Mouse (Mus musculus): ENCODE results near the gene Olfr625-ps1.

Gene Olfr625-ps1

DNA sequence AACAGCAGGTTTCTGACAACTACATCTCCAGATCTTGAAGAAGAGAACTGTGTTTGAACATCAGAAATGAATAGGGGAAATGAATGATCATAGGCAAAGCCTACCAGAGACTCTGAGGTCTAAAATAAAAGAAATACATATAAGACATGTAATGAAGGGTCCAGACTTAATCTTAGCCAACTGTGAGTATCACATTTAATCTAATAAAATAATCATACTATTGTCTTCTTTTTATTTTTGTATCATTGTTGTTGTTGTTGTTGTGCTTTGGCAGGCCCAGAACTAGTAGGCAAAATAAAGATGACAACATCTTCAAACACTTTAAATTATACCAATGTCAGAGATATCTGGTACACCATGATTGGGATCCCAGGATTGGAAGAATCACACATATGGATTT lies at the start of gene Olfr625-ps1:
Gene Olfr625-ps1 (plus strand): TSS at position 301 of the 400 bp plus-strand sequence.
- in situ Hi-C loops (cut with MboI, MseI) = no loop called here

- in situ Hi-C loops (cut with MboI, MseI) = no loop called here
Measured at GRCm38 (mm10) chr7:103636795-103637194, 45.7 kb upstream of the Olfr625-ps1 start.

GRCm38 (mm10) chr7:103642602-103643001 lies 39.9 kb upstream of the Olfr625-ps1 start, which contains the start of gene Olfr622:
Gene Olfr622 (minus strand): TSS chr7:103642702.
- in situ Hi-C loops (cut with MboI, MseI) = no loop called here

DNA sequence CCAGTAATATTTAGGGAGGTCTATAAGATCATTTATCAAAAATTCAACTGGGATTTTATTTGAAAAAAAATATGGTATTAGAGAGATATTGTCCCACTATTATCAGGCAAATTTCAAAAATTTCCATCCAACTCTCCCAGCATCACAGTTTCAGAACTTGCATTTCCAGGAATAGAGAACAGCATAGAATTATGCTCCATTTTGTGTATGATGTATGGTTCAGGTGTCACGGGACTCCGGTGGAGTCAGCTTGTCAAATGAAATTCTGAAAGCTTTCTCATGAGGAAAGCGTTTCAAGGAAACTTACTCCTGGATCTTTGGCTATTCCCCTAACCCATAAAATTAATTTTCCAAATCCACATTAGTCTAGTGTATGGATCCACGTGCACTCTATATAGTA lies 38.5 kb upstream of the Olfr625-ps1 start:
- in situ Hi-C loops (cut with MboI, MseI) = no loop called here

- in situ Hi-C loops (cut with MboI, MseI) = no loop called here
Measured at GRCm38 (mm10) chr7:103663598-103663997, 18.9 kb upstream of the Olfr625-ps1 start, which contains the start of gene Olfr623. Gene Olfr623 (minus strand): TSS chr7:103663698.

DNA sequence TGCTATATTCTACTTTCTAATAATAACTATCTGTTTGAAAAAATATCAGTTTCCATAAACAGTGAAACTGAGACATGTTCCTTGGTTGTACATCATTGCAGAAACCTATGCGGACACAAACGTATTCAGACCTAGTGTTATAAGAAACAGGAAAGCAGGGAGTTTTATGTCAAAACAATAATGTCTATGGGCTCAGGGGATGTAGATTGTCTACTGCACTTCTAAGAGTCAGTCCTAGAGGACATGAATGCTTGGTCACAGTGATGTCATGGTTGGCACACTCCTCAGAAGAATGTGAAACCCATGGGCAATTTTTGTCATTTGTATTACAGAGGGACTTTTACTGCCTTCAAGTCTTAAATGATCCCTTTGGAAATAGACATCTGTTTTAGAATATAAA lies 11.4 kb upstream of the Olfr625-ps1 start, which contains the start of gene Olfr624:
Gene Olfr624 (minus strand): TSS at position 101 of the 400 bp plus-strand sequence.
- in situ Hi-C loops (cut with MboI, MseI) = no loop called here

DNA sequence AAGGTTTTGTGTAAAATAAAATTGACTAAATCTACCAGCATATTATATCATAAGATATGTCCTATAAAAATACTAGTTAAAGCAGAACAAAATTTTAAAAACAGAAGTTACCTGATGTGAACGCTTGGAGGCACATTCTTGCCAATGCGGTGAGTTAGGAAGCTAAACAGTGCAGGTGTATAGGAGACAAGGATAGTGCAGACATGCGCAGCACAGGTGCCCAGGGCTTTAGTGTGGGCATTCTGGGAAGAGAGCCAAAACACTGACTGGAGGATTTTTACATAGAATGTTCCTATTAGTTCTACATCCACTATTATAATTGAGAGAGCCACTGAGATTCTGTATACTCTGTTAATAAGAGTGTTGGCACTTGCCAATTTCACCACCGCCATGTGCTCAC lies 16.9 kb downstream of the Olfr625-ps1 start:
- in situ Hi-C loops (cut with MboI, MseI) = no loop called here

DNA sequence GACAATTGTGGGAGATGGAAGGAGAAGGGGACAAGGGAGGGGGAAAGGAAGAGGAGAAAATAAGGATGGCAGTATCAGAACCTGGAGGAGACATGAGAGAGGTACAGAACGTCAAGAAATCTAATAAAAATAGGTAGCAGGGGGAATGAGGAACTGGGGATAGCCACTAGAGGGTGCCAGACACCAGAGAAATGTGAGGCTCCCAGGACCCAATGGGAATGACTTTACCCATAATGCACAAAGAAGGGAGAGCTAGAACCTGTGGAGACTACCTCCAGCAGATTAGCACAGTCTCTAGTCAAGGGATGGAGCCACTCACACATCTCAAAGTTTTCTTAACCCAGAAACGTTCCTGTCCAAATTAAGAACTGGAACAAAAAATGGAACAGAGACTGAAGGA lies 29.5 kb downstream of the Olfr625-ps1 start:
- in situ Hi-C loops (cut with MboI, MseI) = loop anchor here (10.0 kb wide), 1 partner anchor 233 kb away; the partner anchor contains the start of gene Olfr633

- in situ Hi-C loops (cut with MboI, MseI) = loop anchor here (10.0 kb wide), 1 partner anchor 230 kb away; the partner anchor contains the start of gene Olfr633
Measured at GRCm38 (mm10) chr7:103714371-103714770, 31.9 kb downstream of the Olfr625-ps1 start, which contains the start of gene Olfr243. Gene Olfr243 (plus strand): TSS chr7:103714671.

DNA sequence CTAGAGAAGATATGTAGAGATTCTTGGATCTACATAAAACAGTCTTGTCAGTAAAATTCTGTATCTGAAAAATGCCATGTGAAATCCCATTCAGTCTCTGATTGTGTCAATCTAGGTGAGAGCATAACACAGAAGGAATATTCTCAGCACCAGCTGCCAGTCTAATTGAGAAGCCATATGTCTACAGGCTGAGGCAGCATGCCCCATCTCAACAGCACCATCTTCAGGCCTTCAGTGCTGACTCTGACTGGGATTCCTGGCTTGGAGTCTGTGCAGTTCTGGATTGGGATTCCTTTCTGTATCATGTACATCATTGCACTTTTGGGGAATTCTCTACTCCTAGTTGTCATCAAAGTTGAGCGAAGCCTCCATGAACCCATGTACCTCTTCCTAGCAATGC lies 33.9 kb downstream of the Olfr625-ps1 start:
- in situ Hi-C loops (cut with MboI, MseI) = loop anchor here (10.0 kb wide), 1 partner anchor 228 kb away; the partner anchor contains the start of gene Olfr633

DNA sequence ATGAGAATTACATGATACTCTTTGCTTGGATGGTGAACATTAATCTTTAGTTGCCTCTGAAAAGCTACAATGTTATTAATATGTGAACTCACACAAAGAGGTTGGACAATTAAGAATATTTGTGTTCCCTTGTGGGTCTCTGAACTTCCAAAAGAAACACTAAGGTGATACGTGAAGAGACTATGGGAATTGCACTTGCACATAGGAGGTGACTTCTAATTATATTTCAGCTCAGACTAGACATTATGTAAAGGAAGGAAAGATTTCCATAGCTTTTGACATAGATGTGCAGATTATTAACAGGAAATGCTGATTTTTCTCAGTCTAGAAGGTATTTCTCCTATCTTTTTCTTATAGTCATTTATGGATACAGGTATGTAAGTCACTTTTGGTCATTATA lies 47.6 kb downstream of the Olfr625-ps1 start, which contains the start of gene Olfr628:
Gene Olfr628 (plus strand): TSS at position 301 of the 400 bp plus-strand sequence.
- in situ Hi-C loops (cut with MboI, MseI) = no loop called here

All from T-helper 1 cell (primary cell).